Mouse (Mus musculus): ENCODE measurements at regions not wholly inside any gene's neighbourhood (a gene's known extent, or its start where the extent isn't known, plus 50 kb on each side); places are given as distances from the start of the nearest gene placed in this dataset.

DNA sequence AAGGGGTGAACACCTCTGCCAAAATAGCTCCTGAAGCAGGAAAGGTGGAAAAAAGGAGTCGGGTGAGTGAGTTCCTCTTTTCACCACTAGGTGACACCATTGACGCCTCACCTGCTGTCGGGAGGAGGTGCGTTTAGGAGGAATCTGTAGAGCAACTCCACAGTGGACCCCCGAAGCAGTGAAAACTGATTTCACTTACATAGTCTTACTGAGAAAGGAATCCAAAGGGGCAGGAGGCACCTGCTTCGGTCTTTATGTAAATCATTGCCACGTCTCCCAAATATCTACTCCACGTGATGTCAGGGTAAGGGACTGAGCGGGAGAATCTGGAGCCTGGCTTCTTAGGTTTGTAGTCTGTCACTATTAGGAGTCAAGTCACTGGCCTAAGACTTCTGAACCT is 220.5 kb upstream of the Ddhd1 start:
- DNase-seq (ENCODE audit: low spot score) (no peak), ATAC-seq (ENCODE audit: extremely low read depth, insufficient number of reproducible peaks, low FRiP score, poor library complexity, severe bottlenecking) (no peak)
- H3K27me3 ChIP-seq (ENCODE audit: insufficient read depth, low read length), result no peaks in the 10 kb centered on the region
- H3K36me3 ChIP-seq (replicated peaks), result no peaks in the 10 kb centered on the region
- H3K4me1 ChIP-seq (ENCODE audit: insufficient read depth, low read depth, low read length), result no peaks in the 10 kb centered on the region
- H3K4me3 ChIP-seq (ENCODE audit: low read depth, low read length), result no peak overlapping the region
- H3K9me3 ChIP-seq (replicated peaks), result no peaks in the 10 kb centered on the region
- no peak for TF ChIP-seq POLR2AphosphoS5 (IDR thresholded peaks at IDR 0.05; ENCODE audit: insufficient replicate concordance, low read depth, low read length)
- no peak for TF ChIP-seq GATA1 (IDR thresholded peaks at IDR 0.05; ENCODE audit: borderline replicate concordance, low read length)
- no peak for TF ChIP-seq TAL1 (conservative IDR thresholded peaks at IDR 0.05; ENCODE audit: low read depth, low read length)
- no peak for TF ChIP-seq GATA2 (IDR thresholded peaks at IDR 0.05; ENCODE audit: borderline replicate concordance, low read depth, low read length)
- TF ChIP-seq CTCF (IDR thresholded peaks at IDR 0.05; ENCODE audit: low read depth, low read length), result no peak

DNA sequence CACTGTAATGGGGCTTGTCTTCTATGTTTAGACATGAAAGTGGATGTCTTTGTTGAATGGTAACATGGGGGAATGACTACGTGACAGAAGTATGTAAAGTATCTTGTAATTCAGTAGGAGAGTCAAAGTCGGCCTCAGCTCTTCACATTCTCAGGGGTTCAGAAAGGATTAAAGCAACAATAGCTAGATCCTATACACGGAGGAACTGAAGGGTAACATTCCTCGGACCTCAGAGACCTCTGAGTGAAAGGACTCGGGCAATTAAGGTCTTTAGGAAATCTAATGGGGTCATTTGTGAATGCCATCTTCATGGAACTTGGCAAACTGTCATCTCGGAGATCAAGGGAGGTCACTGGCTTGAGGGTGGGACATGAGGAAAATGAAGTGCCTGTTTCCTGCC is 262.8 kb upstream of the Ddhd1 start:
- Histone ChIP-seq H3K27me3 (ENCODE audit: insufficient read depth, low read length) (peaks cover 3% of the 10 kb centered on the region; the same call in 1 of the 2 replicates), H3K9me3 (replicated peaks) (no peaks in the 10 kb centered on the region)

DNA sequence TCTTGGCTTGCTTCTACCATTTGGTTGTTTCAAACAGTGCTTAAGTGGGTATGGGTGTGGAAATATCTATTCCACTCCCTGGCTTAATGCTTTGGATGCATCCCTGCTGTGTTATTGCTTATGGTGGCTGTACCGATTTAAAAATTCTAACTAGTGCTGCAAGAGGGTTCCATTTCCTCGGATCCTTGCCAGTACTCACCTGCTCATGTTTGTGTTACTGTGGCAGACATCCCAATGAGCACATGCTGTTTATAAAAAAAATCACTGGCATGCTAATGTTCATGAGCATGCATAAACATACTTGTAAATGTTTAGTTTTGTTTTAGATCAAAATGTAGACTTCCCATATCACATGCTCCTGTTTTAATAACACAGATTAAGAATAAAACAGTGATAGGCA is 285.6 kb upstream of the Ddhd1 start:
- no peak for ATAC-seq (ENCODE audit: extremely low read depth, insufficient number of reproducible peaks, low FRiP score, poor library complexity, severe bottlenecking)
- Histone ChIP-seq H3K4me1 (ENCODE audit: insufficient read depth, low read depth, low read length) (no peaks in the 10 kb centered on the region), H3K9me3 (replicated peaks) (no peaks in the 10 kb centered on the region), H3K27me3 (ENCODE audit: insufficient read depth, low read length) (no peaks in the 10 kb centered on the region), H3K4me3 (ENCODE audit: low read depth, low read length) (no peak overlapping the region), H3K36me3 (replicated peaks) (no peaks in the 10 kb centered on the region)
- TF ChIP-seq POLR2AphosphoS5 (IDR thresholded peaks at IDR 0.05; ENCODE audit: insufficient replicate concordance, low read depth, low read length) (no peak), TAL1 (conservative IDR thresholded peaks at IDR 0.05; ENCODE audit: low read depth, low read length) (no peak), GATA2 (IDR thresholded peaks at IDR 0.05; ENCODE audit: borderline replicate concordance, low read depth, low read length) (no peak), GATA1 (IDR thresholded peaks at IDR 0.05; ENCODE audit: borderline replicate concordance, low read length) (no peak), CTCF (IDR thresholded peaks at IDR 0.05; ENCODE audit: low read depth, low read length) (no peak)
- no peak for DNase-seq (ENCODE audit: low spot score)

More for the DNA sequence above, 262.8 kb upstream of the Ddhd1 start:
- ATAC-seq (ENCODE audit: extremely low read depth, insufficient number of reproducible peaks, low FRiP score, poor library complexity, severe bottlenecking) (no peak), DNase-seq (ENCODE audit: low spot score) (no peak)
- Histone ChIP-seq H3K4me3 (ENCODE audit: low read depth, low read length) (no peak overlapping the region), H3K4me1 (ENCODE audit: insufficient read depth, low read depth, low read length) (no peaks in the 10 kb centered on the region), H3K36me3 (replicated peaks) (no peaks in the 10 kb centered on the region)
- TF ChIP-seq GATA2 (IDR thresholded peaks at IDR 0.05; ENCODE audit: borderline replicate concordance, low read depth, low read length), result no peak
- TF ChIP-seq TAL1 (conservative IDR thresholded peaks at IDR 0.05; ENCODE audit: low read depth, low read length), result no peak
- no peak for TF ChIP-seq GATA1 (IDR thresholded peaks at IDR 0.05; ENCODE audit: borderline replicate concordance, low read length)
- TF ChIP-seq POLR2AphosphoS5 (IDR thresholded peaks at IDR 0.05; ENCODE audit: insufficient replicate concordance, low read depth, low read length), result no peak

DNA sequence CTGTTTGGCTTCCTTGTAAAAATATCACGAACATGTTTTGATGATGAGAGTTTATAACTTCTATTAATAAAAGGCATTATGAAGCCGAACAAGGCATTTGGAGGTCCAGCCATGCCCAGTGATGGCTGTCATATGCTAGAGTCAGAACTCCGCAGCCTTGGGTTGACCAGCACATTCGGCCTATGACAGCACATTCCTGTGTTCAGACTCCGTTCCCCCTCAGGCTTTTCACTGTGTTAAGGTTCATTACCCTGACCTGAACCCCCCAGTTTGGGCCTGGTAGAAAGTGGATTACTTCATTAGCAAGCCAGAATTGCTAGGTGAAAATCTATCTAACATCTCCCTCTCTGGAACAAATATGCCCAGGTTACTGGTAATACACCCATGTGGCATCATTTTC is 286.2 kb upstream of the Ddhd1 start:
- DNase-seq (ENCODE audit: low spot score) (no peak), ATAC-seq (ENCODE audit: extremely low read depth, insufficient number of reproducible peaks, low FRiP score, poor library complexity, severe bottlenecking) (no peak)
- Histone ChIP-seq H3K27me3 (ENCODE audit: insufficient read depth, low read length) (no peaks in the 10 kb centered on the region), H3K4me1 (ENCODE audit: insufficient read depth, low read depth, low read length) (no peaks in the 10 kb centered on the region), H3K36me3 (replicated peaks) (no peaks in the 10 kb centered on the region), H3K4me3 (ENCODE audit: low read depth, low read length) (no peak overlapping the region), H3K9me3 (replicated peaks) (no peaks in the 10 kb centered on the region)
- no peak for TF ChIP-seq POLR2AphosphoS5 (IDR thresholded peaks at IDR 0.05; ENCODE audit: insufficient replicate concordance, low read depth, low read length)
- no peak for TF ChIP-seq GATA2 (IDR thresholded peaks at IDR 0.05; ENCODE audit: borderline replicate concordance, low read depth, low read length)
- TF ChIP-seq GATA1 (IDR thresholded peaks at IDR 0.05; ENCODE audit: borderline replicate concordance, low read length), result no peak

DNA sequence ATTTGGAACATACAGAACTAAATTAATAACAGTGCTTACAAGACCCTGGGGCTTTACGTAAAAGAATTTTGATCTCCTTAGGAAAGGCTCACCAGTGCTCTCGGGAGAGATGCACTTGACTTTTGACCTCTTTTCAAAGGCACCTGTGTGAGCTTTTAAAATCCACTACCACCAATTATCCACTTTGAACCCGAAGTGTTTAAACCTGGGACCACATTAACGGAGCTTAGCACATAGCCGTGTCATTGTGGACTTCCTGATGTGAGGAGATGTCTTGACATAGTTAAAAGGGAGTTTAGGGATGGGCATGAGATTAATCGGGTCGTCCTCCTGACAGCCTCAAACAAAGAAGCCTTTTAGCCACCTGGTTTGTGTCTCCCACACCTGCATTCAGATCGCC is 286.6 kb upstream of the Ddhd1 start:
- no peaks in the 10 kb centered on the region for H3K36me3 ChIP-seq (replicated peaks)
- H3K9me3 ChIP-seq (replicated peaks), result no peaks in the 10 kb centered on the region
- no peak for DNase-seq (ENCODE audit: low spot score)
- H3K4me3 ChIP-seq (ENCODE audit: low read depth, low read length), result no peak overlapping the region
- no peaks in the 10 kb centered on the region for H3K27me3 ChIP-seq (ENCODE audit: insufficient read depth, low read length)
- TF ChIP-seq GATA1 (IDR thresholded peaks at IDR 0.05; ENCODE audit: borderline replicate concordance, low read length) (no peak), TAL1 (conservative IDR thresholded peaks at IDR 0.05; ENCODE audit: low read depth, low read length) (no peak), CTCF (IDR thresholded peaks at IDR 0.05; ENCODE audit: low read depth, low read length) (no peak), POLR2AphosphoS5 (IDR thresholded peaks at IDR 0.05; ENCODE audit: insufficient replicate concordance, low read depth, low read length) (no peak), GATA2 (IDR thresholded peaks at IDR 0.05; ENCODE audit: borderline replicate concordance, low read depth, low read length) (no peak)
- no peak for ATAC-seq (ENCODE audit: extremely low read depth, insufficient number of reproducible peaks, low FRiP score, poor library complexity, severe bottlenecking)
- no peaks in the 10 kb centered on the region for H3K4me1 ChIP-seq (ENCODE audit: insufficient read depth, low read depth, low read length)

DNA sequence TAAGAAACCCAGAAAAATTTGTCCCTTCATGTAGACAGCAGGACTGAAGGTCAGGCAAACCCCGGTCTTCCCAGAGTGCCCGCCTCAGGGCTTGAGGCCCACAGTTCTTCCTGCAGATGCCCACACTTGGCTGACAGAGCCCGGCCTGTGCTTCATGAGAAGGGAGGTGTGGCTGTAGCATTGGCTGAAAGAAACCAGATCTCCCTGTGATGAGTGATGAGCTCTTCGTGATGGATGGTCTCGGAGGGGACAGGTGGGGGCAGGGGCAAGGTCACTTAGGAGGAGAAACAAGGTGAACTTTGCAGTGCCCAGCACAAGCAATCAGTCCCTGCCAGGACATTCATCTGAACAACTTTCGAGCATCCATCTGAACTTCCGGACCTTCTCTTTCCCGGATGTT is 298.7 kb upstream of the Ddhd1 start:
- Histone ChIP-seq H3K27me3 (ENCODE audit: insufficient read depth, low read length) (no peaks in the 10 kb centered on the region), H3K4me1 (ENCODE audit: insufficient read depth, low read depth, low read length) (no peaks in the 10 kb centered on the region), H3K36me3 (replicated peaks) (no peaks in the 10 kb centered on the region), H3K4me3 (ENCODE audit: low read depth, low read length) (no peak overlapping the region), H3K9me3 (replicated peaks) (no peaks in the 10 kb centered on the region)
- DNase-seq (ENCODE audit: low spot score) (no peak), ATAC-seq (ENCODE audit: extremely low read depth, insufficient number of reproducible peaks, low FRiP score, poor library complexity, severe bottlenecking) (no peak)
- TF ChIP-seq POLR2AphosphoS5 (IDR thresholded peaks at IDR 0.05; ENCODE audit: insufficient replicate concordance, low read depth, low read length), result no peak
- TF ChIP-seq CTCF (IDR thresholded peaks at IDR 0.05; ENCODE audit: low read depth, low read length), result no peak
- no peak for TF ChIP-seq TAL1 (conservative IDR thresholded peaks at IDR 0.05; ENCODE audit: low read depth, low read length)
- no peak for TF ChIP-seq GATA1 (IDR thresholded peaks at IDR 0.05; ENCODE audit: borderline replicate concordance, low read length)
- no peak for TF ChIP-seq GATA2 (IDR thresholded peaks at IDR 0.05; ENCODE audit: borderline replicate concordance, low read depth, low read length)

DNA sequence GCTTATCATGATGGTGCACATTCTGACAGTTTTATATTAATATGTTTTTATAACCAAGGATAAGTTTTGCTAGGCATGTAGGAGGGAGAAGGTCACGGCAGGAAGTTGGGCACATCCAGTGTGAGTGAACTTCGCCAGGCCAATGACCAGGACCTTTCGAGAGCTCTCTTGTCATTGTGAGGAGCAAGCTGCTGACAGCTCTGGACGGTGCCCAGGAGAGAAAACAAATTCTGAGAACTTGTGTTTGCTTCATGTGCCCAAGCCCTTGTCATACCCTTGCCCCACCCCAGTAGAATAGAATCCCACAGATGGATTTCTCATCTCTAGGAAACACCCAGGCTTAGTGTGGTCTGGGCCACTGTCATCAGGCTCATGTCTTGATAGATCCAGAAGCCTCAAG is 304.5 kb upstream of the Ddhd1 start:
- Histone ChIP-seq H3K4me1 (ENCODE audit: insufficient read depth, low read depth, low read length) (no peaks in the 10 kb centered on the region), H3K9me3 (replicated peaks) (no peaks in the 10 kb centered on the region), H3K4me3 (ENCODE audit: low read depth, low read length) (no peak overlapping the region), H3K36me3 (replicated peaks) (no peaks in the 10 kb centered on the region), H3K27me3 (ENCODE audit: insufficient read depth, low read length) (no peaks in the 10 kb centered on the region)
- no peak for TF ChIP-seq CTCF (IDR thresholded peaks at IDR 0.05; ENCODE audit: low read depth, low read length)
- TF ChIP-seq TAL1 (conservative IDR thresholded peaks at IDR 0.05; ENCODE audit: low read depth, low read length), result no peak
- TF ChIP-seq POLR2AphosphoS5 (IDR thresholded peaks at IDR 0.05; ENCODE audit: insufficient replicate concordance, low read depth, low read length), result no peak
- no peak for TF ChIP-seq GATA2 (IDR thresholded peaks at IDR 0.05; ENCODE audit: borderline replicate concordance, low read depth, low read length)
- no peak for TF ChIP-seq GATA1 (IDR thresholded peaks at IDR 0.05; ENCODE audit: borderline replicate concordance, low read length)
- no peak for DNase-seq (ENCODE audit: low spot score)
- ATAC-seq (ENCODE audit: extremely low read depth, insufficient number of reproducible peaks, low FRiP score, poor library complexity, severe bottlenecking), result no peak

Measured in G1E (cell line).